Mouse (Mus musculus) adrenal gland, postnatal 36 days (tissue): Measurements from ENCODE around the gene H2afy2. TPM values are rescaled to one million over a fixed set of nuclear protein-coding genes. Genes with fewer than 3 reads are reported as not detected.

Experiments used
- DNase-seq, 2 experiments: peaks; one replicate each; pipeline ENCODE4 v3.0.0; 2021; ENCODE audit warnings: mixed read lengths in 1 of 2
- long read RNA-seq, 2 experiments: library from polyadenylated mRNA; stranded (forward); transcript quantifications; one replicate each; pipeline ENCODE4 v2.0.0; 2021; ENCODE audit warnings: borderline sequencing depth in 2 of 2
- total RNA-seq, 2 experiments: library from RNA; stranded (reverse); gene quantifications; 2 replicates each; pipeline ENCODE4 v1.2.3; 2021

Gene H2afy2
- total RNA-seq: 1 to 10 TPM; 9.1 to 9.4 TPM
- long read RNA-seq, experiment 1, transcript H2afy2-201 (9 exons, 2,175 nt): major isoform, 29 of 29 reads
- long read RNA-seq, experiment 1, partial matches to known transcripts: 0 of 29 reads
- long read RNA-seq, experiment 1, other reads (novel, unspliced or antisense): 0 of 29 reads
- long read RNA-seq, experiment 2, transcript H2afy2-201 (9 exons, 2,175 nt): major isoform, 12 of 14 reads
- long read RNA-seq, experiment 2, partial matches to known transcripts: 0 of 14 reads
- long read RNA-seq, experiment 2, other reads (novel, unspliced or antisense): 2 of 14 reads

GRCm38 (mm10) chr10:61783621-61784251, at the start of gene H2afy2:
Gene H2afy2 (minus strand): TSS chr10:61784147.
- DNase-seq: peak; percentile 73 to 78

DNA sequence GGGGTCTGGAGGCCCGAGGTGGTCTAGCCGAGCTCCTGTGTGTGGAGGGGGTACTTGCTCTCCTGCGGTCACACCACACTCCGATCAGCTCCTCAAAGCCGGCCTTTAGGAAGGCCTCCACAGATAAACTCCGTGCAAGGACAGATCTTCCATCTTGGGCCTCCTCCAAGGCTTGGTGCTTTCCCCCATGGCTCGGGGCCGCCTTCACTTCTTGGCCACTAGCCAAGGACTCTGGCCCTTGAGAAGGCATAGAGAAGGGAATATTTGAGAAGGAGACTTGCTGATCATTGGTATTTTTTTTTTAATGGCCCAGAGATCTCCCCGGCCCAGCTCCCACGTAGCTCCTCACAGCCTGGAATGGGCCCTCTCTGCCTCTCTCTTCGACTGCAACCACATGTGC, 48.8 kb upstream of the H2afy2 start:
- DNase-seq: peak in 1 of 2 experiments; percentile 29

DNA sequence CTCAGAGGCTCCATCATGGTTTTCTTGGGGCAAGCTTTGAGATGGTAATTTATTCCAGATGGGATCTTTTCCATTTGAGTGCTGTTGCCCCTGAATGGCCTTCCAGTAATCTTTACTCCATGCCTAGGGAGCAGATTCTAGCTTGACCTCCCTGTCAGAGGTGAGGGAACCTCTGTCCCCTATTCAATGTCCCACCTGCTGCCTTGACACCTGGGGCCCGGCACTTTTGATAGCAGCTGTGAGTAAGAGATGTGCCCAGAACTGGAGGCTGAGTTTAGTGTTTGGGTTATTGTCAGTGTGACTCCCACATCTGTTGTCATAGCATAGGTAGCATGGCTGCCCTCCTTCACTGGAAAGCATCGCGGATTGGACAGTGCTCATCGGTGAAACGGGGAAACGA, 47.8 kb upstream of the H2afy2 start:
- DNase-seq: no peak

DNA sequence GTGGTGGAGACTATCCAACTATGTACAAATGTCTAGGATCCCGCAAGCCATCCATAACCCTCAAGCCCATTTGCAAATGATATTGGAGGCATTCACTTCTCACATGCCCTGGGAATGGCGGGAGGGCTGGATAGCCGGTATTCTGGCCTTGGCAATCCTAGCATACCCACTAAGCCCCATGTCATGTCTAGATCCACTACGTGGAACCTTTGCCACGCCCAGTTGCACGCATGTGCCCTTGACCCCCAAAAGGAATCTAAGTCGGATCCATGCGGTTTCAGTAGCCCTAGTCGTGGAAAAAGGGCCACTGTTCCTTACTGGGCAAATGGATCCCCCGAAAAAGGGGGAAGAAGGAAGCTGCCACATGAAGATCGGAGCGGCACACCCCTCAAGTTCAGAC, 47.3 kb upstream of the H2afy2 start:
- no peak for DNase-seq

- DNase-seq: no peak
Observed at GRCm38 (mm10) chr10:61830817-61831216, 46.9 kb upstream of the H2afy2 start.

GRCm38 (mm10) chr10:61829046-61829445, 45.1 kb upstream of the H2afy2 start:
- DNase-seq: no peak

DNA sequence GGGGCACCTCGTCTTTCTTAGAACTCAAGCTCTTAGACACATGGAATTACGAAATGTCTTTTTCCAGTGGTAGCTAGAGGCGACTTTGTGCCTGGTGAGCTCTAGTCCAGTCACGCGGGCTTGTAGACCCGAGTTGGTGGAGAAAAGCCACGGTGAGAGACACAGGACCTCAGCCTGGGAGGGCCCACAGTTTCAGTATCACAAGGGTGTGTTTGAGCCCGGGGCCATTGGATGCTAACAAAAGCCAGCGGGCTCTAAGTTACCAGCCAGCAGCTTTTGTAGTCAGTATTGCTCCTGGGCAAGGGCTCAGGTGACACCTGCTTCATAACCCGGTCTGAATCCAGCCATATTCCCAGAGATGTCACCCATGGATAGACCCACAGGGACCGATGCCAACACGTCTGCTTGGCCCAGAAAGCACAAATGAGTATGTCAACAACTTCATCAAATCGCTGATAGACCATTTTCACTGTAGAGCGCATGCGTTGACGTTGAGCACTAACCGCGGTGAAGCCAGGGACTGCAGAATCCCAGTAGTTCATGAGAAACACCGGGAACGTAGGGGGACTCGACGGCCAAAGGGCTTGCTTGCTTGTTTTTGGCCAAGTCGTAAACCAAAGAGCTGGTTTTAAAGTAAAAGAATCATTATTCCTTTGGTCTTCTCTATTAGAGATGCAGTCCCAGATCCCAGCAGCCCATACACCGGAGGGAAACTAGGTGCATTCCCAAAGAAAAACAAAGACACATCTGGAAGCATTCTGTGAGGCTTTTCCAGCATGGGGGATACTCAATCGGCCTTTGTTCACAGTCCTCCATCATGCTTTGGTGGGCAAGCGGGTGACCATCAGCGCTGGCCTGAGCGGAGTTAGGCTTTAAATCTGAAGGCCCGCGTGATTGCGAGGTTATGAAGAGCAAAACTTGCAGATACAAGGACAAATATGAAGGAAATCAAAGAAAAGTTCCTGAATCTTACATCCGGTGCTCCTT, 44.3 kb upstream of the H2afy2 start:
- no peak for DNase-seq

- DNase-seq: peak; percentile 39 to 46
Observed at GRCm38 (mm10) chr10:61826753-61827435, 42.9 kb upstream of the H2afy2 start.

DNA sequence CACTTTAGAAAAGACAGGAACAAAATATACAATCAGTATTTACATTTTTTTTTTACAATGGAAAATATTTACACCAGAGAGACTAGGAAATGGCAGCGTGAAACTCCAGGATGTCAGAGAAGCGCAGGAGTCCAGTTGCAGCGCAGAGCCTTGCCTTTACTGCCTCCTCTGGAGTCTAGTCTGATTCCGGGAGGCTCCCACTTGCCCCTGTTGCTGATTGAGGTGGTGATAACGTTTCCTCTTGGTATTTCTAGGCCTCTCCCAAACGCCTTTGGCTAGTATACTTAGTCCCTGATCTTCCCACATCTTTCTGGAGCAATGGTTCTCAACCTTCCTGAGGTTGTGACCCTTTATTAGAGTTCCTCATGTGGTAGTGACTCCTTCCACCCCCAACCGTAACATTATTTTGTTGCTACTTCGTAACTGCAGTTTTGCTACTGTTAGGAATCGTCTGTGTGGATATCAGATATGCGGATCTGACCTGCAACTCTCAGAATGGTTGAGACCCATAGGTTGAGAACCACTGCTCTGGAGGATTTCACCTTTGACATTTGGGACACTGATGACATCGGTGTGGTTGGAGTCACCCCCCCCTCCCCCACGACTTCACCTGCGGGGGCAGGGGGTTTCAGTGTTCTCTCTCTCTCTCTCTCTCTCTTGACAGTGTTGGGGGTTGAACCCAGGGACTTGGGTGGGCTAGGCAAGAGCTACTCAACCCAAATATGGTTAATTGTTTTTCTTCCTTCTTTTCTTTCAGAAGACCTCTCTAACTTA, 42.2 kb upstream of the H2afy2 start:
- no peak for DNase-seq

DNA sequence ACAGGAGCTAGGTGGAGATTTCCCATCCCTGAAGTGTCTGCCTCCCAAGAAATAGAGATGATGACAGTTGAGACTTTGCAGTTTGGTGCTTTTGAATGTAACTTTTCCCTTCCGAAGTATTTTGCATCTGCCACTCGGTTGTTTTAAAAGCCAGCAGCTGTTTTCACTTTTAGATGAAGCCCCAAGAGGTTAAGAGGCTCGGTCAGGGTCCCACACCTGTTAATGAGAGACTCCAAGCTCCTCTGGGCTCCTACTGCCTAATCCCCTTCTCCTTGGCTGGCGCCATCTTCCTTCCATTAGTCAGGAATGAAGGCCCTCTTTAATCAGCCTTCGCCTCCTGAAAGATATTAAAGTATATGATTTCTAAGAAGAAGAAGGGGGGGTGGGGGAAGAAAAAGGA, 41.6 kb upstream of the H2afy2 start:
- DNase-seq: no peak

DNA sequence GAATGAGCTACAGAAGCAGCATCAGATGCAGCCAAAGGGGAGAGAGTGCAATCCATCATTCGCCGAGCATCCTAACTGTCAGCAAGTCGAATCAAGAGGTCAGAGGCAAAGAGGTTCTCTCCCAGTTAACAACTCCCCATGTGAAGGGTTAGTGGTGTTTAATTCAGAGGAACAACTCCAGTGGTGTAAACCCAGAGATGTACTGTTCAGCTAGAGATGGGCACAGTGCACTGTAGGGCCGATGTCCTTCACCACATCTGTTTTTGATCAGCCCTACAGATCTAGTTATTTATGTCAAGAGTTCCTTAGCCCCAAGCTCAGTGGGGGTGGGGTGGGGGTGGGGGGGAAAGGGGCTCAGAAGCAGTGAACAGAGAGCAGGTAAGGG, 39.8 kb upstream of the H2afy2 start:
- DNase-seq: no peak

DNA sequence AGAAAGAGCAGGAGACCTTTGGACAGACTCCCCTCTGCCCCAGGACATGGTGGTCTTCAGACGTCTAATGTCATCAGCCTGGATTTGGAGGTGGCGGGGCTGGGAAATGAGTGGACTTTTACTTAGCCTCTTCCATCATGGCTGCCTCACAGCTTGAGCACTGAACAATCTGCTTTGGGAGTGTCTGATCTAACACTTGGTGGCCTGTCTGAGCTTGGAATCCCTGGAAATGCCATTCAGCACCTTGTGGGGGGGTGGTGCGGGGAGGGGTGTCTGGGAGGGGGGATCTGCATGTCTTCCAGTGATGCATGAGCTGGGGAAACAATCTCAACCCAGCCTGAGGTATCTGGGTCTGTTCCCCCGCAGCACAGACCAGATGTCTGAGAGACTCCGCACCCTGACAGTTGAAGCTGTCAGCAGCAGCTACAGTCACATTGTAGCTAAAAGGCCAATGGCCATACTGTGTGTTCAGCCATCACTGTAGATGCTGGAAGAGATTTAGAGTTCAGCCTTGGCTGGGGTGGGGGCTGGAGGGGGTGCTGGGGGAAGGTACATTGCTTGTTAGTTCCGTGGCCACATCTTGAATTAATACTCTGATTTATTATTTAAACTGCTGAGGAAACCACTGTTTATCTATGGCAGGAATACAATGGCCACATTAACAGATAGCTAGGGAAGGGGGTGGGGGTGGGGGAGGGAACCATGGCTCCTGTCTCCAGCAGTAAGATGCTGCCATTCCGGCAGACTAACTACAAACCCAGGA, 39.2 kb upstream of the H2afy2 start:
- no peak for DNase-seq

DNA sequence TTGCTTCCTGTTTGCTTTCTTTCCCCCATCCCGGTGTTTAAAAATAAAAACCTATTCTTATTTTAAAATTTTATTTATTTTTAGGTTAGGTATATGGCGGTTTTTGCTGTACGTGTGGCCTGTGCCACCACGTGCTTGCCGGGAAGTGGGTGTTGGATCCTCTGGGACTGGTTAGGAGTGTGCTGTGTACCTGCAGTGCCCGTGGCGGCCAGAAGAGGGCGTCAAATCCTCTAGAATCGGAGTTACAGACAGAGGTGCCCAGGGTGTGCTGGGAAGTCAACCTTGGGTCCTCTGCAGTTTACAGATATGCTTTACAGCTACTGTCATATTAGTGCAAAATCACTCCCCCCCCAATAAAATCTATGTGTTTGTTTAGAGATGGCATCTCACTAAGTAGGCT, 36.1 kb upstream of the H2afy2 start:
- DNase-seq: no peak

DNA sequence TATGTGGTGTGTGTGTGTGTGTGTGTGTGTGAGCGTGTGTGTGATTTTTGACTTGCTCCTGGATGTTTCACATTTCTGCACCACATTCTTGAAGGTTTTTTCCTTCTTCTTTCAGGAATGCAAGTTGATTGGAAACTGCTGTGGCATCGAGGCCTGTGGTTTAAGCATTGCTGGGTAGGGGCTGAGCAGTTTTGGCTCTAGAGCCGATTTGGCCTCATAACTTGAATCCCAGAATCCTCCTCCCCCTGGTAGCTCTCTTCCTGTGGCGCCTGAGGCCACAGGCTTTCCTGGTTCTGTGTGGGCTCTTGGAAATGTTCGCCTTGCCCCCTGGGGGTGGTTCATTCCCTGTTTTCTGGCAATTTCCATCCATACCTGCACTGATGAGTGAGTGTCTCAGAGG, 28.0 kb upstream of the H2afy2 start:
- no peak for DNase-seq

- no peak for DNase-seq
Observed at GRCm38 (mm10) chr10:61798133-61798576, 14.2 kb upstream of the H2afy2 start.

GRCm38 (mm10) chr10:61795458-61795857, 11.5 kb upstream of the H2afy2 start:
- DNase-seq: no peak

- no peak for DNase-seq
Observed at GRCm38 (mm10) chr10:61794971-61795370, 11.0 kb upstream of the H2afy2 start.

- DNase-seq: no peak
Observed at GRCm38 (mm10) chr10:61793015-61793414, 9.1 kb upstream of the H2afy2 start.

DNA sequence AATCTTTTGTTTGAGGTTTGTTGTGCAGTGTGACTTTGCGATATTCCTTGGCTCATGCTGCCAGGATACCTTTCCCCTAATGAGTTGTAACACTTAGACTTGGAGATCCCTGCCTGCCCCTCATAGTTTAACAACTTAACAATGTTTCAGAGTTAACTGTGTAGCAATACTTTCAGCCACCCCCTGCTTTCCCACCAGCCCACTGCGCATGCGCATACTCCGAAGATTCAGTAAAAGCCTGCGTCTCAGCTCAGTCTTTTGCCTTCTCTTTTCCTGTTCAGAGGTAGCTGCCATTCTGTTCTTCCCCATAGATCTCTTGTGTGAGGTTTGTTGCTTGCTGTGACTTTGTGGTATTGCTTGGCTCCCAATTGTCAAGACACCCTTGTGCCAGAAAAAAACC, 4.6 kb upstream of the H2afy2 start:
- DNase-seq: no peak

DNA sequence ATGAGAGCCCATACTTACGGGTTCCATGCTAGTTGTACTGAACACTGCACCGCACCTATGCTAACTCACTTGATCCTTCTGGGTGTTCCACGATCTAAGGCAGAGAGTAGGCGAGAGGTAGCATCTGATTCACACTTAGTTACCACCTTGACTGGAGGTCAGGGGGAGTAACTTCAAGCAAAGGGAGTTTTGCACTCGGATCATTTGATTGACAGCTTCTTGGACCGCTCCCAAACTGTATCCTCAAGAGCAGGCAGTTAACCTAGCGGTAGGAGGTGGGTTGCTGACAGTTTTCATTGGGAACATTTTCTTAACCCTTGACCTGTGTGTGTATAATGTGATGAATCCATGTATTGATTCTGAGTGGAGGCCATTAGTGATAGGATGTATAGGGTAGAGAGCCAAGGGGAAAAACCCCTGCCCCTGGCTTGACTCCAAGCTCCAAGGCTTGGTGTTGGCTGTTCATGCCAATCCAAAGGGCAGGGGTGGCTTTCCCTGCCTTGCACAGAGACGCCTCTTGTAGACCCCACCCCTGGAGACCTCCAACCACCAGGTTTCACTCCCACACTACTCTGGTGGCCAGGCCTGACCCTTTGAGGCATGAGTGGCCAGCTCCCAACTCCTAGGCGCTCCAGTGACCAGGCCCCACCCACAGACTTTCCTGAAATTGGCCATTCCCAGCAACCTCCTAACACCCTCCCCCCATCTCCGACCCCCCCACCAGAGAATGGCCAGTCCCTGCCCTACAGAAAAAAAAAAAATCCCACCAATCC, 3.8 kb upstream of the H2afy2 start:
- DNase-seq: no peak
